Mouse (Mus musculus) spleen, adult 2 months (tissue): ENCODE data around the gene Cfap61.

ENCODE experiments used
- CTCF ChIP-seq: fragments of 200-500 bp; IDR thresholded peaks from 2 replicates; pipeline ENCODE4 v1.5.1; 2011; ENCODE audit warnings: mild to moderate bottlenecking, inconsistent platforms; ENCODE audit not compliant: insufficient read depth, insufficient read length, insufficient replicate concordance; ENCODE audit errors: extremely low read depth
- POLR2A ChIP-seq: fragments of 200-500 bp; IDR thresholded peaks from 2 replicates; pipeline ENCODE4 v1.6.1; 2011; ENCODE audit warnings: low read depth, low read length, inconsistent platforms

DNA sequence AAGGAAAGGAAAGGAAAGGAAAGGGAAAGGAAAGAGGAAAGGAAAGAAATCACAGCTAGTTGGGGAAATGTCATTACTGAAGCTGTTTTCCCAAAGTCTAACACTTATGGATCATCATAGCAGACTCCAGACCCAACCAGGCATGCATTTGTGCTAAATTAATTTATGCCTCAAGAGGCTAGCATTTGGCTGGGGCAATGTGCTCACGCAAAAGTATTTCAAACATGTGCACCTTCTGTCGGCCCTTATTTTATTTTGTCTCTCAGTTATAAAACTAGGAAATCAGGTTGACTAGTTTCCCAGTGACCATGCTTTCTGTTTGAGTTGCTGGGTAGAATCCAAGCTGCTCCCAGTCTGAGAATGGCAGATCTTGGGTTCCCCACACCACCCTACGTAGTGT is 168.0 kb downstream of the Cfap61 start:
- TF ChIP-seq CTCF (no peak), POLR2A (no peak)
